Mouse (Mus musculus) kidney, postnatal 0 days (tissue): ENCODE data around the gene Pigg. TPM values are rescaled to one million over a fixed set of nuclear protein-coding genes. Genes with fewer than 3 reads are reported as not detected.
"Not testable (repeated sequence)": the region's sequence is repeated elsewhere in the genome, so short reads cannot be mapped to it uniquely, and the experiment has no call there.

Experiments used
- ATAC-seq: fragments of 200-750 bp; cut with Nextera tagmentation; replicated peaks from 2 replicates; pipeline ENCODE4 v1.8.0; 2017; ENCODE audit warnings: low read depth, moderate number of reproducible peaks, moderate TSS enrichment, moderate library complexity; ENCODE audit not compliant: low FRiP score
- DNase-seq: peaks from one replicate; pipeline ENCODE4 v3.0.0-alpha.2; 2016; ENCODE audit warnings: low spot score
- H3K27ac ChIP-seq: fragments of 300-500 bp; sonication (generic); 2 replicates; pipeline ENCODE4 v1.5.1; 2014; ENCODE audit warnings: mild to moderate bottlenecking
- H3K27me3 ChIP-seq: fragments of 300-500 bp; sonication (generic); 2 replicates; pipeline ENCODE4 v1.6.1; 2014; ENCODE audit warnings: low read length, mixed read lengths; ENCODE audit not compliant: insufficient read depth
- H3K36me3 ChIP-seq: fragments of 300-500 bp; sonication (generic); 2 replicates; pipeline ENCODE4 v1.6.1; 2014; ENCODE audit warnings: low read length, mixed read lengths; ENCODE audit not compliant: insufficient read depth
- H3K4me1 ChIP-seq: fragments of 300-500 bp; sonication (generic); replicated peaks from 2 replicates; pipeline ENCODE4 v1.6.1; 2014; ENCODE audit warnings: antibody characterized with exemption, low read length, mixed read lengths; ENCODE audit not compliant: insufficient read depth
- H3K4me2 ChIP-seq: fragments of 300-500 bp; sonication (generic); 2 replicates; pipeline ENCODE4 v1.6.1; 2014; ENCODE audit warnings: mild to moderate bottlenecking, low read length, moderate library complexity, mixed read lengths
- H3K4me3 ChIP-seq: fragments of 300-500 bp; sonication (generic); replicated peaks from 2 replicates; pipeline ENCODE4 v1.5.1; 2014; ENCODE audit warnings: low read depth, low read length
- H3K9ac ChIP-seq: fragments of 300-500 bp; sonication (generic); 2 replicates; pipeline ENCODE4 v1.6.1; 2014; ENCODE audit warnings: low read depth, low read length
- H3K9me3 ChIP-seq: fragments of 300-500 bp; sonication (generic); replicated peaks from 2 replicates; pipeline ENCODE4 v1.6.1; 2016; ENCODE audit warnings: low read length, inconsistent platforms, mixed read lengths
- CTCF ChIP-seq: IDR thresholded peaks from 2 replicates; pipeline ENCODE4 v1.5.1; 2016; ENCODE audit warnings: antibody characterized with exemption, low read depth, mild to moderate bottlenecking, moderate library complexity
- WGBS: fragments of 180-500 bp; shearing (Covaris S2); extraction: QIAGEN DNeasy Blood & Tissue Kit; methylation state at CpG from one replicate; pipeline ENCODE4 v1.1.7; 2014; 5-methylcytosine and 5-hydroxymethylcytosine counted together
- polyA plus RNA-seq: library from polyadenylated mRNA; unstranded; fragments of >200 nt; fragmentation: Nextera tagmentation; extraction: Ambion mirVana; gene quantifications from 2 replicates; pipeline ENCODE4 v1.2.1, GENCODE M21; 2015

Pigg gene
- 4.3 and 5.9 TPM in 2 replicates for polyA plus RNA-seq

GRCm38 (mm10) chr5:108312224-108313064 lies at the start of gene Pigg:
Pigg (plus strand) TSS chr5:108312609.
- Histone ChIP-seq H3K4me2 (peak within 1 kb of the TSS; percentile 53), H3K9me3 (no peaks in the 10 kb centered on the region), H3K27ac (peak within 1 kb of the TSS; percentile 48), H3K36me3 (no peaks in the 10 kb centered on the region), H3K27me3 (no peaks in the 10 kb centered on the region), H3K9ac (peak within 1 kb of the TSS; percentile 79), H3K4me1 (peaks cover 7% of the 10 kb centered on the region; the same call in 1 of the 2 replicates), H3K4me3 (peak within 1 kb of the TSS; percentile 50)
- peak; percentile 93 for DNase-seq
- peak; percentile 98 for ATAC-seq
- peak; percentile 24; the same call in 1 of the 2 replicates for TF ChIP-seq CTCF
- WGBS: under 1% methylated on average over 52 of the region's 57 CpGs

- Histone ChIP-seq H3K4me1 (no peaks in the 10 kb centered on the region), H3K27ac (peak overlapping the region; percentile 42; the same call in 1 of the 2 replicates), H3K9ac (no peak overlapping the region), H3K36me3 (no peaks in the 10 kb centered on the region), H3K4me2 (no peak overlapping the region), H3K9me3 (no peaks in the 10 kb centered on the region), H3K4me3 (no peak overlapping the region), H3K27me3 (no peaks in the 10 kb centered on the region)
- no peak for TF ChIP-seq CTCF
- peak; percentile 82 for ATAC-seq
- WGBS: 24% methylated on average over 4 of the region's 4 CpGs
- DNase-seq: peak; percentile 13
Observed at GRCm38 (mm10) chr5:108262722-108263121, 49.7 kb upstream of the Pigg start.

GRCm38 (mm10) chr5:108263785-108264184 lies 48.6 kb upstream of the Pigg start:
- H3K4me1 ChIP-seq, H3K4me2 ChIP-seq, H3K36me3 ChIP-seq, H3K27me3 ChIP-seq, H3K4me3 ChIP-seq, DNase-seq, H3K27ac ChIP-seq, H3K9ac ChIP-seq, H3K9me3 ChIP-seq, ATAC-seq: not testable (repeated sequence)
- 78% methylated on average over 1 of the region's 1 CpGs for WGBS

- Histone ChIP-seq H3K4me3 (no peak overlapping the region), H3K4me2 (no peak overlapping the region), H3K27me3 (no peaks in the 10 kb centered on the region), H3K36me3 (no peaks in the 10 kb centered on the region), H3K9me3 (no peaks in the 10 kb centered on the region), H3K4me1 (0 out of 2 replicates have a peak, but pooled peaks cover 9% of the 10 kb centered on the region), H3K27ac (no peak overlapping the region), H3K9ac (no peak overlapping the region)
- TF ChIP-seq CTCF: no peak
- ATAC-seq: no peak
- DNase-seq: no peak
Observed at GRCm38 (mm10) chr5:108266990-108267389, 45.4 kb upstream of the Pigg start.

GRCm38 (mm10) chr5:108268127-108269062 lies 44.0 kb upstream of the Pigg start, which contains the start of gene Dr1:
Dr1 (plus strand) TSS chr5:108268897.
- peak within 1 kb of the TSS; percentile 87 for H3K4me2 ChIP-seq
- H3K27me3 ChIP-seq: no peaks in the 10 kb centered on the region
- peak within 1 kb of the TSS; percentile 92 for H3K4me3 ChIP-seq
- WGBS: 2% methylated on average over 51 of the region's 55 CpGs
- DNase-seq: peak; percentile 95
- no peaks in the 10 kb centered on the region for H3K36me3 ChIP-seq
- peak within 1 kb of the TSS; percentile 88 for H3K9ac ChIP-seq
- H3K27ac ChIP-seq: peak within 1 kb of the TSS; percentile 95
- H3K4me1 ChIP-seq: 0 out of 2 replicates have a peak, but pooled peaks cover 9% of the 10 kb centered on the region
- peak; percentile 97 for ATAC-seq
- no peaks in the 10 kb centered on the region for H3K9me3 ChIP-seq
- TF ChIP-seq CTCF: no peak
